9 mouse cellular contexts compared by ENCODE assay signal in the genomic region with DNA sequence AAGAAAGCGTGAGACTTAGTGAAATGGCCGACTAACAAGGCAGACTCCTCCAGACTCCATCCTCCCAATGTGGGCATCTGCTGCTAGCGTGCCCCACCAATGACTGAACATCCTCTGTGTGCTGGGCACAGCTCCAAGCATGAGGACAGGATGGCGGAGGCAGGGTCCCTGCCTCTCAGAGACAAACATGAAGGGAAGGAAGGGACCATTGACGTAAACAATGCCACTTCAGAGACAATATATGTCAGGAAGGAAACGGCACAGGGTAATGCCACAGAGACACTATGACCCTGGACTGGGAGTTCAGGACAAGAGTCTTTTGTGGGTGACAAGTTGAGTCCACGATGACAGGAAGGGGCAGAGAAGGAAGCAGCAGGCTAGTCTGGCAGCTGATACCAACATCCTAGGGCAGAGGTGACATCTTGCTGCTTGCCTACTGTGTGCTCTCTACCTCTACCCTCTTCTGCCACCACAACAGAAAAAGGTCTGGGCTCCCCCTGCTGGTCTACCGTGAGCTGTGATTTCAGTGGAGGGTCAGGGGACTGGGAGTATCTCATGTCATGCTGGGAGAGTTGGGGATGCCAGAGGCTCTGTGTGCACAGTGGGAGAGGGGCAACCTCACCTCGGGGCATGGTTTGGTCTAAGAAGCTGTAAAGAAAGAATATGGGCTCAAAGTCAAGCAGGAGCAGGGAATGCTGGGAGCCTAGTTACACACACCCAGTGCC. TPM values are rescaled to one million over a fixed set of nuclear protein-coding genes. Genes with fewer than 3 reads are reported as not detected.
DNase-seq lines count a peak whose midpoint lies in the region; ATAC-seq and TF ChIP-seq lines count a peak whose summit lies in the region.
"Had no signal": no experiment of that assay in that cellular context is flagged by ENCODE, and none has a peak within 500 bp of the region (broad histone marks: within the 10 kb centered on the region; RNA-seq: fewer than 3 reads in every experiment).

No protein-coding gene starts in this region.

- H3K4me2 ChIP-seq in intestine, postnatal 0 days (replicated peaks; ENCODE audit: low read depth), result no peak overlapping the region
- no peak overlapping the region for H3K4me2 ChIP-seq in lung, embryonic 14.5 days
- no peak overlapping the region for H3K4me2 ChIP-seq in hindbrain, embryonic 14.5 days (replicated peaks)
- H3K4me2 ChIP-seq: embryonic facial prominence, embryonic 12.5 days had no signal

- H3K4me1 ChIP-seq in intestine, postnatal 0 days (replicated peaks; ENCODE audit: control insufficient read depth, insufficient read depth, low read length), result no peaks in the 10 kb centered on the region
- peaks cover 33% of the 10 kb centered on the region for H3K4me1 ChIP-seq in lung, embryonic 14.5 days (ENCODE audit: insufficient read depth)
- H3K4me1 ChIP-seq in hindbrain, embryonic 14.5 days (replicated peaks; ENCODE audit: control insufficient read depth, insufficient read depth, low read length), result no peaks in the 10 kb centered on the region
- H3K4me1 ChIP-seq: embryonic facial prominence, embryonic 12.5 days had no signal

- no peak overlapping the region for H3K4me3 ChIP-seq in intestine, postnatal 0 days (ENCODE audit: low read depth, low read length)
- no peak overlapping the region for H3K4me3 ChIP-seq in lung, embryonic 14.5 days (ENCODE audit: low read depth, low read length)
- H3K4me3 ChIP-seq in hindbrain, embryonic 14.5 days (replicated peaks; ENCODE audit: low read length), result no peak overlapping the region
- H3K4me3 ChIP-seq: embryonic facial prominence, embryonic 12.5 days had no signal

- TF ChIP-seq CTCF in intestine, postnatal 0 days (IDR thresholded peaks at IDR 0.05; ENCODE audit: low read depth), result peak; percentile 82
- TF ChIP-seq CTCF in lung, embryonic 14.5 days (IDR thresholded peaks at IDR 0.05; ENCODE audit: low read depth), result peak; percentile 79

- WGBS in intestine, postnatal 0 days, result 47% methylated on average over 9 of the region's 9 CpGs
- 31% methylated on average over 9 of the region's 9 CpGs for WGBS in lung, embryonic 14.5 days
- WGBS in hindbrain, embryonic 14.5 days, result 48% methylated on average over 9 of the region's 9 CpGs

- H3K9ac ChIP-seq in intestine, postnatal 0 days (ENCODE audit: low read depth, low read length), result no peak overlapping the region
- no peak overlapping the region for H3K9ac ChIP-seq in lung, embryonic 14.5 days
- H3K9ac ChIP-seq in hindbrain, embryonic 14.5 days, result no peak overlapping the region
- H3K9ac ChIP-seq: embryonic facial prominence, embryonic 12.5 days had no signal

- ATAC-seq in intestine, postnatal 0 days, result 0 out of 2 replicates have a peak, but pooled peaks have one; percentile 29
- ATAC-seq in lung, embryonic 14.5 days (ENCODE audit: insufficient read depth), result peak; percentile 29
- no peak for ATAC-seq in hindbrain, embryonic 14.5 days (ENCODE audit: low FRiP score)

- H3K27ac ChIP-seq in intestine, postnatal 0 days (ENCODE audit: low read depth, low read length), result peak overlapping the region; percentile 5; the same call in 1 of the 2 replicates
- H3K27ac ChIP-seq in lung, embryonic 14.5 days (ENCODE audit: low read depth), result no peak overlapping the region
- H3K27ac ChIP-seq in hindbrain, embryonic 14.5 days, result no peak overlapping the region
- H3K27ac ChIP-seq: embryonic facial prominence, embryonic 12.5 days had no signal

- no peaks in the 10 kb centered on the region for H3K9me3 ChIP-seq in intestine, postnatal 0 days (ENCODE audit: control insufficient read depth)
- H3K9me3 ChIP-seq in lung, embryonic 14.5 days (ENCODE audit: low read depth, low read length), result no peaks in the 10 kb centered on the region
- H3K9me3 ChIP-seq in hindbrain, embryonic 14.5 days (ENCODE audit: control insufficient read depth, low read length), result no peaks in the 10 kb centered on the region
- H3K9me3 ChIP-seq: embryonic facial prominence, embryonic 12.5 days had no signal

- no peaks in the 10 kb centered on the region for H3K36me3 ChIP-seq in intestine, postnatal 0 days (ENCODE audit: control insufficient read depth, insufficient read depth)
- no peaks in the 10 kb centered on the region for H3K36me3 ChIP-seq in lung, embryonic 14.5 days (ENCODE audit: insufficient read depth)
- H3K36me3 ChIP-seq in hindbrain, embryonic 14.5 days (replicated peaks; ENCODE audit: control insufficient read depth, insufficient read depth), result no peaks in the 10 kb centered on the region
- H3K36me3 ChIP-seq: embryonic facial prominence, embryonic 12.5 days had no signal

- intact Hi-C loops in heart, postnatal 36 days (cut with DNase I), result no loop called here

- H3K27me3 ChIP-seq in intestine, postnatal 0 days (replicated peaks; ENCODE audit: control insufficient read depth, insufficient read depth, low read length), result no peaks in the 10 kb centered on the region
- no peaks in the 10 kb centered on the region for H3K27me3 ChIP-seq in lung, embryonic 14.5 days (ENCODE audit: insufficient read depth, low read length)
- H3K27me3 ChIP-seq in hindbrain, embryonic 14.5 days (ENCODE audit: control insufficient read depth, insufficient read depth, low read length), result no peaks in the 10 kb centered on the region
- H3K27me3 ChIP-seq: embryonic facial prominence, embryonic 12.5 days had no signal

- DNase-seq in heart, postnatal 36 days, result peak; percentile 66 to 69
- DNase-seq in heart, adult 11 months, result no peak
- peak; percentile 45 to 62 for DNase-seq in CD8-positive naive resting alpha-beta T cell, adult 2 months (ENCODE audit: low read depth in 2 of 2, low spot score in 2 of 2)
- DNase-seq in adrenal gland, adult 8-10 months, result peak; percentile 32
- DNase-seq in lung, embryonic 14.5 days, result peak; percentile 72
- DNase-seq in spleen, postnatal 36 days (ENCODE audit: low spot score in 2 of 2), result peak; percentile 27 to 54
- no peak for DNase-seq in hindbrain, embryonic 14.5 days (ENCODE audit: low spot score)

RNA-seq across cellular contexts. Expression of gene Neurl1b, which starts 43.9 kb away (rescaled TPM):
- 1 to 10 TPM; 5.2 to 6.3 TPM for total RNA-seq in heart, postnatal 36 days (2021)
- total RNA-seq in adrenal gland, adult 8-10 months (2022), result 10 to 100 TPM; 36.0 to 59.9 (median 52.3) TPM
- 1.5 TPM in 2 replicates for polyA plus RNA-seq in intestine, postnatal 0 days (2015; fragmentation: Nextera tagmentation; extraction: Ambion mirVana)
- 1.9 and 2.1 TPM in 2 replicates for polyA plus RNA-seq in lung, embryonic 14.5 days (2014; fragmentation: Nextera tagmentation; extraction: Ambion mirVana)
- polyA plus RNA-seq in hindbrain, embryonic 14.5 days (2014; fragmentation: Nextera tagmentation; extraction: Ambion mirVana), result 1.9 and 2.1 TPM in 2 replicates

Comparison
In these comparisons a context has a peak if more than half of its experiments do, and no peak if none do; other contexts are left out.
1. DNase-seq: peak in heart, postnatal 36 days (2 of 2), CD8-positive naive resting alpha-beta T cell, adult 2 months (2 of 2), adrenal gland, adult 8-10 months (single experiment), lung, embryonic 14.5 days (single experiment) and spleen, postnatal 36 days (2 of 2); none in heart, adult 11 months (single experiment) and hindbrain, embryonic 14.5 days (single experiment).